Mouse (Mus musculus): ENCODE results near the gene Cntn1. TPM values are rescaled to one million over a fixed set of nuclear protein-coding genes. Genes with fewer than 3 reads are reported as not detected.

Cntn1 gene
- 100 to 1,000 TPM; 287 to 290 TPM for total RNA-seq (2021)
- long read RNA-seq, experiment 1, full-length matches to known transcripts: 217 of 282 reads
- long read RNA-seq, experiment 1, partial matches to known transcripts: 30 of 282 reads
- long read RNA-seq, experiment 1, other reads (novel, unspliced or antisense): 35 of 282 reads
- long read RNA-seq, experiment 2, full-length matches to known transcripts: 179 of 243 reads
- long read RNA-seq, experiment 2, partial matches to known transcripts: 33 of 243 reads
- long read RNA-seq, experiment 2, other reads (novel, unspliced or antisense): 31 of 243 reads

DNA sequence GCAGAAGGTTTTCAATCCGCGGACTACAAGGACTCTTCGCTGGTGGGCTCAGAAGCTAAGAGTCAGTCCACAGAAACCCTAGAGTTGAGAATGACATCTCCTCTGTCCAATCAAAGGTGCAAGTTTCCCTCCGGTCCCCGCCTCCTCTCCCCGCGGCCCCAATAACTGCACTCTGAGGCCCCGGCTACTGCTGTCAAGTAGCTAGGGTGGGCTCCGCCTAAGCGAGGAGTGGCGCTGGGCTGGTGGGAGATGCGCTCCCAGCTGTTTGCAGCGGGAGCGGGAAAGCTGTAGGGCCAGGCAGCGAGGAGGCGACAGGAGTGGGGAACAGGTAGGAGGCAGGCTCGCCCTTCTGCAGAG, at the start of gene Cntn1:
Gene Cntn1 (plus strand): TSS at position 170 of the 357 bp plus-strand sequence.
- peak within 1 kb of the TSS; percentile 98 for H3K27ac ChIP-seq

DNA sequence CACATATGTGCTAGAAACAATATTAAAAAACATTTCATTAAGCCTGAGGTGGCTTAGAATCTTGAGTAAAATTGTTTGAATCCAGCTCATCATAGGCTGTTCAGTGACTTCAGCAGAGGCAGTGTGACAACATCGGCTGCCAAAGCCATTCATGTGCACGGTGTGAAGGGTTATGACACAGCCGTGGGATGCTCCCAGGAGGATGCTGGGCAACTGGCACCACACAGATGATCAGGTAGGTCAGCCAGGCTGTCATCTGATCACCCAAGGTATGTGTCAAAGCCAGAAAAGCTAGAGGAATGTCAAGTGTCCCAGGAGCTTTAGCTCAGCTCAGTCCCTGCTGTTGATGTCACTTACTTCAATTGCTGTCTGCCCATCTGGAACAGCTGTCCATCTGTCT, 49.5 kb upstream of the Cntn1 start:
- no peak for DNase-seq (ENCODE audit: extremely low spot score in 1 of 2, low spot score in 2 of 2)
- Histone ChIP-seq H3K4me3 (no peak overlapping the region), H3K27ac (no peak overlapping the region)
- TF ChIP-seq CTCF (IDR thresholded peaks at IDR 0.05): no peak
- intact Hi-C loops (cut with DNase I): no loop called here

More for the DNA sequence above, at the start of gene Cntn1:
- intact Hi-C loops (cut with DNase I): loop anchor here (2.0 to 5.0 kb wide), 4 partner anchors 56 to 171 kb away; no protein-coding TSS in a partner anchor
- peak within 1 kb of the TSS; percentile 77 for H3K4me3 ChIP-seq
- no peak; the same call in 1 of the 2 replicates for TF ChIP-seq CTCF (IDR thresholded peaks at IDR 0.05)
- DNase-seq (ENCODE audit: extremely low spot score in 1 of 2, low spot score in 2 of 2): peak; percentile 89 to 90

DNA sequence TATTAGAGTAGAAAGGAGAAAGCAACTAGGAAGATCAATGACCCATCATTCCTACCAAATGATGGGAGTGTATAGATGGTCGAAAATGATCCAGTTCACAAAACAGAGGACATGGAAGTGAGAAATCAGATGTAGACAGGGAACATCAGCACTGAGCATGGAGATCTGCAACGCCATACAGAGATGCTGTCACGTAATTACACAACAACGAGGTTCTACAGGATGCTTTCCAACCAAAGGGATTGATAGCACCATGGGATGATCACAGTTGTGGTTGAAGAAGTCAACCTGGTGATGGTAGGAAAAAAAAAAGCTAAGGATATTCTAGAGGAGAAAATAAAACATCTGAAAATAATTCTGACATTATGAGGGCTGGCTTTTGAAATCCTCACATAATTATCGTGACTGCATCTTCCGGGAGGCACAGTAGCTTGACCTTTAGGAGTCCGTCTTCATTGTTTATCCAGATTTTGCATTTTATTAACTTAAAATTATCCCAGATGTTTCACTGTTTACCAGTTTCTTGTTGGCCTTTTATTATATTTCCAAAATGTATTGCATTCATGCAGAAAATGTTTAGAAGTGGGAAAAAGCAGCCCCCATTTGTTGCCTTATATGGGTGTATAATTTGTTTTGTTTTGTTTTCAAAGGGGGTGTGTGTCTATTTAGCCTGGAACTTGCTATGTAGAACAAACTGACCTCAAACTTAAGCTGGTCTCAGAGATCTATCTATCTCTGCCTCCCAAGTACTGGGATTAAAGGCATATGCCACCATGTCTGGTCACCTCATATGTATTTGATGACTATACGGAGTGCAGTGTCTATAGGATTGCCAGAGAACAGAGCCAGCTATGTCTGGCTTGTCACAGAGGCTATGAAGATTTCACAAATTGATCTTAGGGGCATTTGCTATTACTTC, 38.5 kb upstream of the Cntn1 start:
- Histone ChIP-seq H3K4me3 (no peak overlapping the region), H3K27ac (no peak overlapping the region)
- TF ChIP-seq CTCF (IDR thresholded peaks at IDR 0.05): no peak
- DNase-seq (ENCODE audit: extremely low spot score in 1 of 2, low spot score in 2 of 2): no peak
- intact Hi-C loops (cut with DNase I): no loop called here

DNA sequence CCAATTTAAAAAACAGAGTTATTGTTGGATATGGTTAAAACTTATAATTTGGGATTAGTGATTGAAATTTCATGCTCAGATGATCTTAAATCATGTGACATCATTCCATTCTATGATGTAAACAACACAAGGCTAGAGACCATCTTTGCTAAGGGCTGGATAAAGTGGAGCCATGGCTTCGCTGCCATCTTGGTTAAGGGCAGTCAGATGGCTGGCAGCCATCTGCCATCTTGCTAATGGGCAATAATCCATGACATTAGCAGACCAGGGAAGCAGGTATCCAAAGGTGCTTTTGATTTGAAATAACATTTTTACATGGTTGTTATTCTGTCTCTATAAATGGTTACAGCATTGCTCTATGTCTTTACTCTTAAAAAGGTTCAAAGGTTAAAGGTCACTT, 16.9 kb upstream of the Cntn1 start:
- intact Hi-C loops (cut with DNase I): no loop called here
- Histone ChIP-seq H3K4me3 (no peak overlapping the region), H3K27ac (no peak overlapping the region)
- TF ChIP-seq CTCF (IDR thresholded peaks at IDR 0.05): no peak
- no peak for DNase-seq (ENCODE audit: extremely low spot score in 1 of 2, low spot score in 2 of 2)

DNA sequence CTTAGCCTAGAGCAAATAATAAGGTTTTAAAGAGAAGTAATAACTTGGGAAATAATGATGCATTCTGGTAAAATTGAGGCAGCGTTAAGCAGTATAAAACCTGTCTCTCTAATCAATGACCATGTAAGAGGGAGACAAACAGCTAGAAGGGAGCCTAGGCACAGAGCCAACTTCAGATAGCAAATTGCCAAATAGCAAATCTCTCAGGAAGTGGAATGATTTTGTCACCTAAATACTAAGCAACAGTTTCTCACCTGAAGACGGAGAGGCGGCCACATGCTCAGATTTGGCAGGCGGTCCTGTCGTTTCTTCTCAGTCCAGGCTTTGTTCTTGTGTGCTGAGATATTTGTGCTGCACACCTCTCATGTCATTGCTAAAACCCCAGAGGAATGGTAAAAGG, 8.4 kb upstream of the Cntn1 start:
- no peak overlapping the region for H3K4me3 ChIP-seq
- intact Hi-C loops (cut with DNase I): no loop called here
- TF ChIP-seq CTCF (IDR thresholded peaks at IDR 0.05): no peak
- no peak overlapping the region for H3K27ac ChIP-seq
- no peak for DNase-seq (ENCODE audit: extremely low spot score in 1 of 2, low spot score in 2 of 2)

DNA sequence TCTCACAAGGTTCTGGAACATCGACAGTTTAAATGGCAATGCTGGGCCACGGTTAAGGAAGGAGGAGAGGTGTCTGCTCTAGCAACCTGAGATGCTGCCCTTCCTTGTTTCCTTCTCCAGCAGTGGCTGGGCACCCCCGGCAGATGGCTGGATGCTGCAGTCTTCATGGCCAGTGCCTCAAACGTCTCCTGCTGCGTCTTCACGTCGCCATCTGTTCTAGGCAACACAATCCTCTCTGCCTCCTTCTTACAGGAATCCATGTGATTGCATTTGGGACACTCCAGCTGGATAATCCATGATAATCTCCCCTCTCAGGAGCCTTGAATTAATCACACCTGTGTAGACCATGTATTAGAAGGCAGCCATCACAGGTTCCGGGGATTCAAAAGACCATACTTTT, 4.9 kb upstream of the Cntn1 start:
- no peak for DNase-seq (ENCODE audit: extremely low spot score in 1 of 2, low spot score in 2 of 2)
- Histone ChIP-seq H3K4me3 (no peak overlapping the region), H3K27ac (no peak overlapping the region)
- intact Hi-C loops (cut with DNase I): no loop called here
- TF ChIP-seq CTCF (IDR thresholded peaks at IDR 0.05): no peak

DNA sequence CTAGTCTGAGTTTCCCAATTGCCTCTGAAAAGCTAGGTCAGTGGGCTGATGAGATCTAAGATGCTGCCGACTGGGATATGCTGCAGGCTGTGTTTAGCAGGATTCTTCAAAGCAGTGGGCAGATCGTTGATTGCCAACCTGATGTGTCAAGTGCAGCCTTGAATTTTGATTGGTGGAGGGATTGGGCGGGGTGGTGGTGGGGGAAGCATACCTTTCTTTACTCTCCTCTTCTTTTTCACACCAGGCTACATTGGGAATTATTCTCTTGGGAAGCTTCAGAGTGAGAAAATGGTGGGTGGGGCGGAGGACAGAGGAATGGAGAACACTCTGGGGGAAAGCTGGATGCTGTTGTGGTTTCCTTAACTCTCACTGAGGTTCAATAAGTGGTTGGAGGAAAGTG, 2.9 kb upstream of the Cntn1 start:
- TF ChIP-seq CTCF (IDR thresholded peaks at IDR 0.05): no peak
- no peak overlapping the region for H3K4me3 ChIP-seq
- H3K27ac ChIP-seq: no peak overlapping the region
- no peak for DNase-seq (ENCODE audit: extremely low spot score in 1 of 2, low spot score in 2 of 2)
- intact Hi-C loops (cut with DNase I): no loop called here

DNA sequence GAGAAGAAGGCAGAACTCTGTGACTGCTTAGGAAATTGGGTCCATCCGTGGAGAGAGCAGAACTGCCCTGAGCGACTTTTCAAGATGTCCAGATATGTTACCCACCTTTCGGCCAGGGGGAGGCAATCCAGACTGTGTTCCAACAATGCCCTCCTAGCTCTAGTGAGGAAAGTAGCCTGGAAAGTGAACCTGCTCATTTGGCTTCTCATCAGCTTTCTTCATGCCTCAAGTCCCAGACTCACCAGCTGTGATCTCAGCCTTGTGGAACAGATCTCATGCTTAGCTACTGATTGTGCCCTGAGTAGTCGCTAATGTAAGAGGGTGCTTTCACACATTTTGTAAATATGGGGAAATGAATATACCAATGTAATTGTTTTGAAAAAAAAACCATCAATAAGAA, 2.4 kb upstream of the Cntn1 start:
- Histone ChIP-seq H3K27ac (no peak overlapping the region), H3K4me3 (no peak overlapping the region)
- no peak for DNase-seq (ENCODE audit: extremely low spot score in 1 of 2, low spot score in 2 of 2)
- no peak for TF ChIP-seq CTCF (IDR thresholded peaks at IDR 0.05)
- intact Hi-C loops (cut with DNase I): no loop called here

DNA sequence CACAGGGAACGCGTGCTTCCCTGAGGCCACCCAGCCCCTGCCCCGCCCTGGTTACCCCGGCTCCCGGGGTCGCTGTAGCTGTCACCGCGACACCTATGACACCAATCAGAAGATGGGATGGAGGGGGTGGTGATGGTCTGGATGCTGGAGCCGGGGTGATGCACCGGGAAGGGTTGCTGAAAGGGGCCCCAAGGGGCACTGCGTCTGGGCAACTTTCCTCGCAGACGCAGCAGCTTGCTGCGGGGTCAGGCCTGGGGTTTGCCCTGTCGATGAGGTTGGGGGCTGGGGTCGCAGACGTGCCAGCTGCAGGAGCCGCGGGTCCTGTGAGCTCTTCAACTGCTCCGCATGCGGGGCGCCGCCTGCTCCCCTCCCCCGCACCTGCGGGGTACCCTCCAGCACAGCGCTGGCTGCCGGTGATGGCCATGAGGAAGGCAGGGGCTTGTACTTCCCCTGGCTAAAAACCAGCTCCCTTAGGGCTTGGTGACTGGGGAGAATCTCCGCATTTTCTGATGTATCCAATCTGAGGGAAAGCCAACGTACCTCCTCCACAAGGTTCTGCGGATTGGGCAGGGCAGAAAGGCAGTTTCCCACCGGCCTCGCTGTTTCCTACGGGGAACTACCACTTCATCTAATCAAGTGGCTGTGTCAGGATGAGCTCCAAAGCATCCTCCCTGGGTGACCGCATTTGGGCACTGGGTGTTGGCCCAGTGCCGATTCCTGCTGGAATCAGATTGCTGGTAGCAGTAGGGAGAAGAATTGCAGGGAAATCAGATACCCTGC, 578 bp downstream of the Cntn1 start:
- Histone ChIP-seq H3K4me3 (peak overlapping the region; percentile 77), H3K27ac (peak overlapping the region; percentile 98)
- TF ChIP-seq CTCF (IDR thresholded peaks at IDR 0.05): no peak
- intact Hi-C loops (cut with DNase I): loop anchor here (2.0 to 5.0 kb wide), 4 partner anchors 56 to 171 kb away; no protein-coding TSS in a partner anchor
- peak; percentile 60 to 61 for DNase-seq (ENCODE audit: extremely low spot score in 1 of 2, low spot score in 2 of 2)

DNA sequence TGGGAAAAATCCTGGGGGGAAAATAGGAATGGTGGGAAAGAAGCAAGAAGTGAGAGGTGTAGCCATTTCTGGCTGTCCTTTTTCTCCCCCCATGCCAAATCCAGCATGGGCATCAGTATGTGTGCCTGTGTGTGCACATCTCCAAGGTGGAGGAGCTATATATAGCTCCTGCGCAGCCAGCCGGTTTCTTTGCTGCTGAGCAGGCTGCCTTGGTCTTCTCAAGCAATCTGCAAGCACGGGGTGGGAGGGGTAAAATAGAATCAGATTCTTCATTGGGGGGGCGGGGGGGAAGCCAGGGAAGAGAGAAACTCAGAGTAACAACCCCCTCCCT, 1.1 kb downstream of the Cntn1 start:
- TF ChIP-seq CTCF (IDR thresholded peaks at IDR 0.05): no peak
- Histone ChIP-seq H3K27ac (peak overlapping the region; percentile 98), H3K4me3 (peak overlapping the region; percentile 77)
- peak; percentile 47 to 63 for DNase-seq (ENCODE audit: extremely low spot score in 1 of 2, low spot score in 2 of 2)
- intact Hi-C loops (cut with DNase I): loop anchor here (5.0 kb wide), 3 partner anchors 55 to 170 kb away; no protein-coding TSS in a partner anchor

DNA sequence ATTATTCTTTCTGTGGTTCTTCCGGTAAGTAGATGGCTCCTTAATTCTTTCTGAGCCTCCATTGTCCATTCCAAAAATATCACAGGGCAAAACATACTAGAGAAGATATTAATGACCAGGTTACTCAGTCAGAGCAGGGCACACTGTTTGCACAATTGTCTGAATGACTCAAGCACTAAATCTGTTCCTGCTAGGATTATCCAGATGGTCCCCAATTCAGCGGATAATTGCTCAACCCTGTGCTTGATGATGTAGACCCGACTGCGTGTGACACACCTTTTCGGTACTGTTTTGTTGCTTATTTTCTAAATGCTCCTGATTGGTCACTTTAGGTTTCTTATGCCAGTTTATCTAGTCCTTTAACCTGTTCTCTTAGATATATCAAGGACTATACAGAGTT, 6.6 kb downstream of the Cntn1 start:
- DNase-seq (ENCODE audit: extremely low spot score in 1 of 2, low spot score in 2 of 2): no peak
- Histone ChIP-seq H3K27ac (no peak overlapping the region), H3K4me3 (no peak overlapping the region)
- TF ChIP-seq CTCF (IDR thresholded peaks at IDR 0.05): no peak
- intact Hi-C loops (cut with DNase I): no loop called here

DNA sequence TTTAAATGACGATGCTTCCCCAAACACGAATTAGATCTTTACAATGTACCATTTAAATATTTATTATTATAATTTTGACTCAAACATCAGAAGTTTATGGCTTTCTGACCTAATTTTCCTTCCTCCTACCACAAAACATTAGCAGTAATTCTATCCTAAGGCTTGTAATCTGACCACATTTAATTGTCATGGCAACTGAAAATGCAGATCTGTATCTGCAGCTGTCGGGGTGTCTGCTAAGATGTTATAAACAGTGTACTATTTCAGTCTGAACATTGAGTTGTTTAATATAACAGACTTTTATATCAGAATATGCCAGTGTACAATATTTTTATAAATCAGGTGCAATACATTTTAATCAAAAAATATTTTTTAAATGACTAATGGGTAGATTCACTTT, 10.0 kb downstream of the Cntn1 start:
- intact Hi-C loops (cut with DNase I): no loop called here
- DNase-seq (ENCODE audit: extremely low spot score in 1 of 2, low spot score in 2 of 2): no peak
- TF ChIP-seq CTCF (IDR thresholded peaks at IDR 0.05): no peak
- Histone ChIP-seq H3K4me3 (no peak overlapping the region), H3K27ac (no peak overlapping the region)

Measured in left cerebral cortex, adult 2 months (tissue).